Mouse (Mus musculus) kidney, postnatal 10 days (tissue): ENCODE results near the gene Grrp1.

Experiments used
- DNase-seq: peaks from one replicate; pipeline ENCODE4 v3.0.0; 2021; ENCODE audit warnings: mixed read lengths

Gene Grrp1

GRCm38 (mm10) chr4:134238686-134239085 is 15.2 kb downstream of the Grrp1 start:
- no peak for DNase-seq

- peak; percentile 90 for DNase-seq
These were observed 15.6 kb downstream of the Grrp1 start, which contains the start of gene Cnksr1 for GRCm38 (mm10) chr4:134238279-134238651. Gene Cnksr1 (minus strand): TSS chr4:134238399.

GRCm38 (mm10) chr4:134237582-134238278 is 16.2 kb downstream of the Grrp1 start:
- DNase-seq, result no peak

- DNase-seq, result no peak
These were observed 19.0 kb downstream of the Grrp1 start for GRCm38 (mm10) chr4:134234876-134235275.

GRCm38 (mm10) chr4:134230431-134230830 is 23.5 kb downstream of the Grrp1 start:
- no peak for DNase-seq

- DNase-seq, result no peak
These were observed 26.7 kb downstream of the Grrp1 start, which contains the start of gene Catsper4 for GRCm38 (mm10) chr4:134227194-134227593. Gene Catsper4 (minus strand): TSS chr4:134227383.

GRCm38 (mm10) chr4:134222793-134223600 is 30.9 kb downstream of the Grrp1 start:
- DNase-seq, result peak; percentile 45

DNA sequence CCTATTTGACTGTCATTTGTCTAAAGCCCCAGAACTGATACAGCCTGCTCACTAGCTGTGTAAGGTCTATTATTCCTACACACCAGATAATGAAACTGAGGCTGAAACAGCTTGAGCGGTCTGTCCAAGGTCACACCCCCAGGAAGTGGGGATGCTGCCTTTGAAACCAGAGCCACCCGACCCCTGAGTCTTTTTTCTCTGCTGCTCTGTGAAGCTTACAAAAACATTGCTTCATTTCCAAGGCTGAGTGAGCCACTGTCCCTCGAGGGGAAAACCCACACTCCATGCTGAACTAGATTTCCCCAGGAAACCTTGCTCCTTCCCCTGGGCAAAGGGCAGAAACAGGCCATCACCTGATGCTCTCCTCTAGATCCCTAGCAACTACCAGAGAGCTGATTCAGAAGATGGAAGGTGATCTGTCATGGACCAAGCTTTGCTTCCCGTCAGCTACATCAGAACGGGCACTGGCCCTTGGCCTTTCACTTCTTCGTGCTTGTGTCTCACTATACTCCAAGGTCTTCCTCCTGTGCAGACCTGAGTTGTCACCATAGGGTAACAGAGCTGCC is 47.3 kb downstream of the Grrp1 start:
- DNase-seq, result no peak

DNA sequence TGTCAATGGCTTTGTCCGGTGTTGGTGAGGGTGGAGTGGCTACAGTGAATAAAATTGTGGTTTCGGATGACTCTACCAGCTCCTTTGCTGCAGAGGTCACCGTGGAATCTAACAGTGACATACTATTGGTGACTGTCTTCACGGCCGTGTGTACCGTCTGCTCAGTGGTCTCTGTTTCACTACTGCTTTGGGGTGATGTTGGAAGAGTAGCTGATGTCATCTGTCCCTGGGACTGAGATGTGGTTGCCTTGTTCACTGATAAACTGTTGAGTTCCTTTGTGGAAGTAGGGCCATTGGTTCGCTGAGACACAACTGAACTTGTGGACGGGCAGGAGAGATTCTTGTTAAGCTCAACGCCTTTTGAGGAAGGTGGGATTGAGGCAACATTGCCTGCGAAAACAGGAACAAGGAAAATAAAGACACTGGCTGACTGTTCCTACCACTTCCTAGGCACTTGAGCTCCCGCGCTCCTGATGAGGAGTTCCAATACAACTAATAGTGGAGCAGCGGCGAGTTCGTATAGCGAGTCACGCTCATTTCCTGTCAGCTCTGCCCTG is 50.5 kb downstream of the Grrp1 start:
- no peak for DNase-seq

- no peak for DNase-seq
These were observed 51.0 kb downstream of the Grrp1 start, which contains the start of gene Gm7534 for GRCm38 (mm10) chr4:134202904-134203303. Gene Gm7534 (minus strand): TSS chr4:134203004.
